Mouse (Mus musculus) C2C12 (cell line): ENCODE measurements around the gene Cd1d1.

Experiments
- CEBPB ChIP-seq: IDR thresholded peaks from one replicate; pipeline ENCODE4 v1.6.1; 2011; ENCODE audit warnings: low read depth, mild to moderate bottlenecking, control low read depth, moderate library complexity
- CTCF ChIP-seq: IDR thresholded peaks from one replicate; pipeline ENCODE4 v1.5.1; 2011; ENCODE audit not compliant: control insufficient read depth, insufficient read depth, insufficient read length
- MYOD1 ChIP-seq: IDR thresholded peaks from one replicate; pipeline ENCODE4 v1.6.1; 2011; ENCODE audit warnings: low read depth; ENCODE audit not compliant: control insufficient read depth, insufficient read length
- USF1 ChIP-seq: IDR thresholded peaks from one replicate; pipeline ENCODE4 v1.6.1; 2011; ENCODE audit warnings: low read depth, mild to moderate bottlenecking, control low read depth, moderate library complexity

DNA sequence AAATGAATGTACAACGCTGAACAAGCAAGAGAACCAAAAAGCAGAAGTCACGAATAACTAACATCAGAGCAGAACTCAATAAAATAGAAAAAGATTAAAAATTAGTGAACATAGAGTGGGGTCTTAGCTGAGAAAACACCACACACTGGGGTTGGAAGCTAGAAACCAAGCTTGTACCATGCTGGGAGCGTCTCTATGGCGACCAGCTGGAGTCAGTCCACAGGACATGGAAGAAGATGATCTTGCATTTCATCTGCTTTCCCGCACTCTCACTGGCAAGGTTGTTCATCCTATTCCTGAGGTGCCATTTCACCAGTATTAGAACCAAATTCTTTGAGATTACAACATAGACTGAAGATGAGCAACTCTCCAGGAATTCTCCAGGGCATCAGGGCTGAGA lies 48.6 kb upstream of the Cd1d1 start:
- TF ChIP-seq USF1: no peak
- TF ChIP-seq CTCF: no peak
- no peak for TF ChIP-seq MYOD1
- TF ChIP-seq CEBPB: no peak
